Mouse (Mus musculus) MEL (cell line): ENCODE data around the gene Foxf2.

Experiments
- CTCF ChIP-seq, 3 experiments: IDR thresholded peaks in 2 of 3; conservative IDR thresholded peaks in 1 of 3; 2 replicates each; pipeline ENCODE4 v1.5.1; 2011 to 2012; ENCODE audit warnings: low read length in 3 of 3, low read depth in 2 of 3, mild to moderate bottlenecking in 2 of 3, improper control_type of control experiment in 1 of 3, inconsistent platforms in 1 of 3, mixed read lengths in 1 of 3, moderate library complexity in 1 of 3; ENCODE audit not compliant: control insufficient read depth in 1 of 3, insufficient read depth in 1 of 3, poor library complexity in 1 of 3, severe bottlenecking in 1 of 3
- ELF1 ChIP-seq: IDR thresholded peaks from 2 replicates; pipeline ENCODE4 v1.6.1; 2014; ENCODE audit warnings: low read depth, mild to moderate bottlenecking, inconsistent platforms, low read length, improper control_type of control experiment, moderate library complexity
- EP300 ChIP-seq, 2 experiments: IDR thresholded peaks; 2 replicates each; pipeline ENCODE4 v1.6.1; 2011; ENCODE audit warnings: improper control_type of control experiment in 2 of 2, low read length in 2 of 2, low read depth in 1 of 2, mild to moderate bottlenecking in 1 of 2
- GABPA ChIP-seq: IDR thresholded peaks from 2 replicates; pipeline ENCODE4 v1.6.1; 2012; ENCODE audit warnings: low read depth, mild to moderate bottlenecking, inconsistent platforms, low read length, improper control_type of control experiment, moderate library complexity
- GATA1 ChIP-seq: IDR thresholded peaks from 2 replicates; pipeline ENCODE4 v1.6.1; 2011; ENCODE audit warnings: low read depth, low read length, improper control_type of control experiment
- KAT2A ChIP-seq: conservative IDR thresholded peaks from 2 replicates; pipeline ENCODE4 v1.6.1; 2012; ENCODE audit warnings: low read depth, low read length, improper control_type of control experiment, inconsistent platforms
- MAFK ChIP-seq: IDR thresholded peaks from 2 replicates; pipeline ENCODE4 v1.6.1; 2011; ENCODE audit warnings: low read depth, mild to moderate bottlenecking, low read length, improper control_type of control experiment, borderline replicate concordance
- MYC ChIP-seq: IDR thresholded peaks from 2 replicates; pipeline ENCODE4 v1.6.1; 2011; ENCODE audit warnings: low read depth, mild to moderate bottlenecking, low read length, improper control_type of control experiment, moderate library complexity
- USF1 ChIP-seq: IDR thresholded peaks from 2 replicates; pipeline ENCODE4 v1.6.1; 2014; ENCODE audit warnings: low read depth, mild to moderate bottlenecking, inconsistent platforms, low read length, improper control_type of control experiment, moderate library complexity
- ZC3H11A ChIP-seq: IDR thresholded peaks from 2 replicates; pipeline ENCODE4 v1.6.1; 2012; ENCODE audit warnings: low read depth, mild to moderate bottlenecking, inconsistent platforms, low read length, improper control_type of control experiment
- ZNF384 ChIP-seq: IDR thresholded peaks from 2 replicates; pipeline ENCODE4 v1.6.1; 2012; ENCODE audit warnings: low read depth, mild to moderate bottlenecking, inconsistent platforms, low read length, improper control_type of control experiment

DNA sequence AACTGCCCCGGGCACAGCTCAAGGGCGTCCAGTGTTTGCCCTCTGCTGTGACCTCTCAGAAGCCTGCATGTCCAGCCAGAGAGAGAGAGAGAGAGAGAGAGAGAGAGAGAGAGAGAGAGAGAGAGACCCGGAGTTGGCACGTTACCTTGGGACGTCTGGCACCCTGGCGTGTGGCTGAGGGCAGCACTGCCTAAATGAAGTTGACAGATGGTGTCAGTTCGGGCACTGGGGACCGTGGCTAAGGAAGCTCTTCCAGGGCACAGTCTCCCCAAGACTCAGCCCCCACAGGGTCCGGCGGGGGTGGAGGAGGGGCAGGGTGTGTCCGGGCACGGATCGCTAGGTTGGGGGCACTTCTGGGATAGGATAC lies 667 bp upstream of the Foxf2 start:
- TF ChIP-seq ELF1: no peak
- no peak for TF ChIP-seq ZNF384
- no peak for TF ChIP-seq USF1
- no peak for TF ChIP-seq CTCF (IDR thresholded peaks at IDR 0.05 in 2 of 3, conservative IDR thresholded peaks at IDR 0.05 in 1 of 3; ENCODE audit: control insufficient read depth in 1 of 3, insufficient read depth in 1 of 3, low read depth in 2 of 3, low read length in 3 of 3, poor library complexity in 1 of 3, severe bottlenecking in 1 of 3)
- no peak for TF ChIP-seq KAT2A
- TF ChIP-seq MAFK: no peak
- TF ChIP-seq ZC3H11A: no peak
- no peak for TF ChIP-seq GATA1
- TF ChIP-seq EP300 (IDR thresholded peaks at IDR 0.05; ENCODE audit: low read depth in 1 of 2, low read length in 2 of 2): no peak
- TF ChIP-seq MYC: no peak
- TF ChIP-seq GABPA: no peak
